ENCODE assay signal across 15 mouse cellular contexts in genomic region chr13:92267076-92267475, GRCm38 (mm10). TPM values are rescaled to one million over a fixed set of nuclear protein-coding genes. Genes with fewer than 3 reads are reported as not detected.
DNase-seq lines count a peak whose midpoint lies in the region; ATAC-seq and TF ChIP-seq lines count a peak whose summit lies in the region.
"Had no signal": no experiment of that assay in that cellular context is flagged by ENCODE, and none has a peak within 500 bp of the region (broad histone marks: within the 10 kb centered on the region; RNA-seq: fewer than 3 reads in every experiment).

No protein-coding gene starts in this region.

- no peak overlapping the region for H3K9ac ChIP-seq in kidney, postnatal 0 days (ENCODE audit: low read depth, low read length)
- H3K9ac ChIP-seq: embryonic facial prominence, embryonic 15.5 days; limb, embryonic 15.5 days had no signal

- H3K27me3 ChIP-seq in kidney, postnatal 0 days (ENCODE audit: insufficient read depth, low read length), result no peaks in the 10 kb centered on the region
- H3K27me3 ChIP-seq: embryonic facial prominence, embryonic 15.5 days; limb, embryonic 15.5 days; megakaryocyte, embryonic 14.5 days had no signal

- H3K4me1 ChIP-seq in kidney, postnatal 0 days (replicated peaks; ENCODE audit: insufficient read depth, low read length), result no peaks in the 10 kb centered on the region
- H3K4me1 ChIP-seq: embryonic facial prominence, embryonic 15.5 days; hindbrain, embryonic 10.5 days; limb, embryonic 15.5 days had no signal

- WGBS in kidney, postnatal 0 days, result 82% methylated on average over 3 of the region's 3 CpGs

- no peak for DNase-seq in kidney, postnatal 0 days (ENCODE audit: low spot score)
- no peak for DNase-seq in kidney, adult 11 months
- peak; percentile 31 for DNase-seq in A20 (ENCODE audit: low read depth, low spot score)
- peak; percentile 14 for DNase-seq in NIH3T3 (ENCODE audit: low read depth)
- DNase-seq in lung, postnatal 36 days, result peak; percentile 6
- no peak for DNase-seq in cerebellum, postnatal 14 days
- no peak for DNase-seq in cerebellum, adult 9-11 months
- DNase-seq: heart, adult 18-20 months; layer of hippocampus, postnatal 36 days; thymus, postnatal 14 days had no signal

- no peak overlapping the region for H3K4me2 ChIP-seq in kidney, postnatal 0 days (ENCODE audit: low read length)
- H3K4me2 ChIP-seq: embryonic facial prominence, embryonic 15.5 days; limb, embryonic 15.5 days had no signal

- no peak for ATAC-seq in kidney, postnatal 0 days (replicated peaks; ENCODE audit: low FRiP score, low read depth)

- no peaks in the 10 kb centered on the region for H3K9me3 ChIP-seq in kidney, postnatal 0 days (replicated peaks; ENCODE audit: low read length)
- H3K9me3 ChIP-seq: embryonic facial prominence, embryonic 15.5 days; hindbrain, embryonic 10.5 days; limb, embryonic 15.5 days; megakaryocyte, embryonic 14.5 days had no signal

- no peaks in the 10 kb centered on the region for H3K36me3 ChIP-seq in kidney, postnatal 0 days (ENCODE audit: insufficient read depth, low read length)
- H3K36me3 ChIP-seq: limb, embryonic 15.5 days had no signal

- no peak overlapping the region for H3K27ac ChIP-seq in kidney, postnatal 0 days
- H3K27ac ChIP-seq: embryonic facial prominence, embryonic 15.5 days; hindbrain, embryonic 10.5 days; limb, embryonic 15.5 days had no signal

- peak; percentile 46; the same call in 1 of the 2 replicates for TF ChIP-seq CTCF in kidney, postnatal 0 days (IDR thresholded peaks at IDR 0.05; ENCODE audit: low read depth)

- H3K4me3 ChIP-seq in kidney, postnatal 0 days (replicated peaks; ENCODE audit: low read depth, low read length), result no peak overlapping the region
- H3K4me3 ChIP-seq: embryonic facial prominence, embryonic 15.5 days; hindbrain, embryonic 10.5 days; limb, embryonic 15.5 days; megakaryocyte, embryonic 14.5 days; myocyte had no signal

RNA-seq across cellular contexts. Expression of gene Gm20379, which starts 38.7 kb away (rescaled TPM):
- polyA plus RNA-seq in kidney, postnatal 0 days (2015; fragmentation: Nextera tagmentation; extraction: Ambion mirVana), result 0.41 and 0.66 TPM in 2 replicates
- polyA plus RNA-seq: myocyte had no signal

Comparison
In these comparisons a context has a peak if more than half of its experiments do, and no peak if none do; other contexts are left out.
1. DNase-seq: peak in A20 (single experiment), NIH3T3 (single experiment) and lung, postnatal 36 days (single experiment); none in kidney, postnatal 0 days (single experiment), kidney, adult 11 months (single experiment), cerebellum, postnatal 14 days (0 of 2) and cerebellum, adult 9-11 months (single experiment).